Mouse (Mus musculus): ENCODE measurements around the gene Ptpn7. TPM values are rescaled to one million over a fixed set of nuclear protein-coding genes. Genes with fewer than 3 reads are reported as not detected.

Gene Ptpn7
- polyA plus RNA-seq (2014; fragmentation: Nextera tagmentation; extraction: Ambion mirVana): 0.27 and 0.62 TPM in 2 replicates

DNA sequence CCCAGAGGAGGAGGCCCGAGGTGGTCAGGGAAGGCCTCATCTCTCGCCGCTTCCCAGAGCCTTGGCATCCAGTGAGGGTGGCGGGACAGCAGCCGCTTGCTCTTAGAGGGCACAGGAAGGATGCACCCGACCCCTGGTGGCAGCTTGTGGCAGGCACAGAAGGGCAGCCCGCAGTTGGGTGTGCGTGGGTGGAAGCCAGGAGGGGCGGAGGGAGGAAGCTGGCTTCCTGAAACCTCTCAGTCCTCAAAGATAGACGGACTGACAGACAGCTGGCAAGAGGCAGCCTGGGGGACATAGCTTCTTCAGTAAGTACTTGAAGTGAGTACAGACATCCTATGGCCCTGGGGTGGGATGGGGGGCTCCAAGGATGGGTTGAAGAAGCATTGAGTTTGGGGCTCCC lies at the start of gene Ptpn7:
Ptpn7 (plus strand) TSS at position 228 of the 400 bp plus-strand sequence.
- H3K9ac ChIP-seq (replicated peaks; ENCODE audit: low read length): no peak within 1 kb of the TSS
- H3K4me2 ChIP-seq (ENCODE audit: low read length): no peak within 1 kb of the TSS
- no peaks in the 10 kb centered on the region for H3K4me1 ChIP-seq (ENCODE audit: control insufficient read depth, insufficient read depth, low read length)
- H3K27ac ChIP-seq (replicated peaks; ENCODE audit: low read depth, low read length): no peak within 1 kb of the TSS
- peak; percentile 50 for DNase-seq
- H3K9me3 ChIP-seq (ENCODE audit: control insufficient read depth, low read length): no peaks in the 10 kb centered on the region
- ATAC-seq (ENCODE audit: low FRiP score, low TSS enrichment): no peak
- H3K27me3 ChIP-seq (ENCODE audit: control insufficient read depth, insufficient read depth, low read length): no peaks in the 10 kb centered on the region
- H3K4me3 ChIP-seq (replicated peaks; ENCODE audit: low read depth, low read length): no peak within 1 kb of the TSS
- WGBS: 44% methylated on average over 10 of the region's 10 CpGs
- no peaks in the 10 kb centered on the region for H3K36me3 ChIP-seq (ENCODE audit: control insufficient read depth, insufficient read depth, low read length)

DNA sequence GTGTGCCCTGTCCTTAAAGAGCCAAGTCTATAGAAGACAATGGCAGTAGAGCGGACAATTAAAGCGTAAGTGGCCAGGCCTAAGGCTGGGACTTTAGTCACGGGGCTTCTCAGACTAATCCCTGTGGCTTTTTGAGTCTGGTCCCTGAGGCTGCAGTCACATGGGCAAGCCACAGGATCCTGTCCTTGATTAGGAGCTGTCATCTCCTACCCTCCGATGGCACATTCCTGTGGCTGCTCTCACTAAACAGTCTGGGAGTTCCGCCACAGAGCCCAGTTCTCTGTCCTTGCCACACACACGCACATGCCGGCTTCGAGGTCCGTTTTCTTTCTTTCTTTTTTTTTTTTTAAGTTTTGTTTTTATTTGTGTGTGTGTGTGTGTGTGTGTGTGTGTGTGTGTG lies 49.0 kb upstream of the Ptpn7 start:
- no peak overlapping the region for H3K27ac ChIP-seq (replicated peaks; ENCODE audit: low read depth, low read length)

DNA sequence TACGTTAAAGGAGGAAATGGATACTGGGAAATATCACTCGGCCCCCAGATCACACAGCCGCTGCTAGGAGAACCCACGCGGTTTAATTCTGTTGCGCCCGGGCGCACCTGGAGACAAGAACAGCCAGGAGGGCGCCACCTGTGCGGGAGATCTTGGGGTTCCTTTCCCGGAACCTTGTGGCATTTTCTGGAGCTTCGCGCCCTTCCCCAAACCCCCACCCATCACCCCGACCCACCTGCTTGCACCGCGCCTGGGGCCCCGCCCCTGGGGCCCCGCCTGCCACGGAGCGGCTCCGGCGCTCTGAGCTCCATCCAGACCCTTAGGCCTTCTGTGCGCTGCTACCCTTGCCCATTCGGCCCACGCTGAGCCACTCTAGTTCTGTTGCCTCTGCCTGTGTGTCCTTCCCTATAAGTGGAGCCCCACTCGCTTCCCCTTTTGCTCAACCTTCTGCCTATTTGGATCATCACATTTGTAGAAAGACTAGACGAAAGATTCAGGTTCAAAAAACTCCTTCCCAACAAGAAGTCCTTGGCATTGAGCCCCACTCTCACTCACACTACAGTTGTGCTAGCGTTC lies 47.1 kb upstream of the Ptpn7 start:
- H3K27me3 ChIP-seq (ENCODE audit: control insufficient read depth, insufficient read depth, low read length): peaks cover 16% of the 10 kb centered on the region; the same call in 1 of the 2 replicates
- 15% methylated on average over 28 of the region's 28 CpGs for WGBS
- DNase-seq (no peak), ATAC-seq (ENCODE audit: low FRiP score, low TSS enrichment) (no peak)
- no peak overlapping the region for H3K27ac ChIP-seq (replicated peaks; ENCODE audit: low read depth, low read length)
- no peaks in the 10 kb centered on the region for H3K36me3 ChIP-seq (ENCODE audit: control insufficient read depth, insufficient read depth, low read length)
- H3K4me2 ChIP-seq (ENCODE audit: low read length): no peak overlapping the region; the same call in 1 of the 2 replicates
- H3K9ac ChIP-seq (replicated peaks; ENCODE audit: low read length): no peak overlapping the region
- H3K4me3 ChIP-seq (replicated peaks; ENCODE audit: low read depth, low read length): no peak overlapping the region
- no peaks in the 10 kb centered on the region for H3K4me1 ChIP-seq (ENCODE audit: control insufficient read depth, insufficient read depth, low read length)
- no peaks in the 10 kb centered on the region for H3K9me3 ChIP-seq (ENCODE audit: control insufficient read depth, low read length)

More for the DNA sequence above, 49.0 kb upstream of the Ptpn7 start:
- Histone ChIP-seq H3K36me3 (ENCODE audit: control insufficient read depth, insufficient read depth, low read length) (no peaks in the 10 kb centered on the region), H3K4me2 (ENCODE audit: low read length) (no peak overlapping the region), H3K9ac (replicated peaks; ENCODE audit: low read length) (no peak overlapping the region), H3K4me1 (ENCODE audit: control insufficient read depth, insufficient read depth, low read length) (no peaks in the 10 kb centered on the region), H3K9me3 (ENCODE audit: control insufficient read depth, low read length) (no peaks in the 10 kb centered on the region), H3K4me3 (replicated peaks; ENCODE audit: low read depth, low read length) (no peak overlapping the region), H3K27me3 (ENCODE audit: control insufficient read depth, insufficient read depth, low read length) (peaks cover 16% of the 10 kb centered on the region; the same call in 1 of the 2 replicates)
- 38% methylated on average over 9 of the region's 9 CpGs for WGBS
- DNase-seq (peak; percentile 44), ATAC-seq (ENCODE audit: low FRiP score, low TSS enrichment) (no peak)

DNA sequence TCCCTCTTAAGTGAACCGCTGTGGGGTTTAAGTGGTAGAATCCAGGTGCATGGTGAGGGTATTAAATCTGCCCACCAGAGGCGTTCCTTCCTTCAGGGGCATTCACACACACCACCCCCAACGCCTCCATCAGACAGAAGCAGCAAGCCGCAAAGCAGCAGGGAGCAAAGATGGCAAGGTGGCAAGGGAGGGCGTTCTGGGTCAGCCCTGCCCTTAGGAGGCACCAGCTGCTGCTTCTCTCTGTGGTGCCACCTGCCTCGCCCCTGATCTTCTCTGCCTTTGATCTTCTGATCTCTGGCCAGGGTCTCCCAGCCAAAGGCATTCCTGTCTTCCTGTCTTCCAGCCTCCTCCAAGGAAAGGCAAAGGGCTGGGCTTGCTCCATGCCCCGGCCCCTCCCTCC lies 46.5 kb upstream of the Ptpn7 start:
- WGBS: 45% methylated on average over 7 of the region's 7 CpGs
- H3K27ac ChIP-seq (replicated peaks; ENCODE audit: low read depth, low read length): no peak overlapping the region
- H3K9me3 ChIP-seq (ENCODE audit: control insufficient read depth, low read length): no peaks in the 10 kb centered on the region
- no peak overlapping the region for H3K4me3 ChIP-seq (replicated peaks; ENCODE audit: low read depth, low read length)
- ATAC-seq (ENCODE audit: low FRiP score, low TSS enrichment): no peak
- no peaks in the 10 kb centered on the region for H3K36me3 ChIP-seq (ENCODE audit: control insufficient read depth, insufficient read depth, low read length)
- no peak overlapping the region for H3K9ac ChIP-seq (replicated peaks; ENCODE audit: low read length)
- DNase-seq: no peak
- H3K4me2 ChIP-seq (ENCODE audit: low read length): no peak overlapping the region
- peaks cover 16% of the 10 kb centered on the region; the same call in 1 of the 2 replicates for H3K27me3 ChIP-seq (ENCODE audit: control insufficient read depth, insufficient read depth, low read length)
- no peaks in the 10 kb centered on the region for H3K4me1 ChIP-seq (ENCODE audit: control insufficient read depth, insufficient read depth, low read length)

DNA sequence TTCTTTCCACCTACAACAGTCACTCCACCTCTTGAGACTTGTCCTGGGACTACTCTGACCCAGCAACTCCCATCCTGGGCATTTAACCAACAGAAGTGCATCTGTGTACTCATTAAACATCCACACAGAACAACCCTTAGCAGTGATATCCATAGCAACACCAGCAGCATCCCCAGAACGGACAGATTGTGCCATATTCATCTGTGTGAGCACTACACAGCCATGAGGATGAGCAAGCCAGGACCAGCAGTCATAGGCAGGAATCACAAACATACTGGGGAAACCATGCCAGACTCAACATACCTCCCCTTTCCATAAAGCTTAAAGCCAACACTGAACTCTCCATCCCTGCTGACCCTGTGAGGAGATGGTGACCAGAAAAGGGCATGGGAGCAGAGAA lies 45.1 kb upstream of the Ptpn7 start:
- Histone ChIP-seq H3K27ac (replicated peaks; ENCODE audit: low read depth, low read length) (no peak overlapping the region), H3K4me2 (ENCODE audit: low read length) (no peak overlapping the region), H3K9me3 (ENCODE audit: control insufficient read depth, low read length) (no peaks in the 10 kb centered on the region), H3K4me1 (ENCODE audit: control insufficient read depth, insufficient read depth, low read length) (no peaks in the 10 kb centered on the region), H3K9ac (replicated peaks; ENCODE audit: low read length) (no peak overlapping the region), H3K27me3 (ENCODE audit: control insufficient read depth, insufficient read depth, low read length) (peaks cover 16% of the 10 kb centered on the region; the same call in 1 of the 2 replicates), H3K4me3 (replicated peaks; ENCODE audit: low read depth, low read length) (no peak overlapping the region), H3K36me3 (ENCODE audit: control insufficient read depth, insufficient read depth, low read length) (no peaks in the 10 kb centered on the region)
- no peak for ATAC-seq (ENCODE audit: low FRiP score, low TSS enrichment)
- WGBS: 68% methylated on average over 1 of the region's 1 CpGs
- DNase-seq: no peak

DNA sequence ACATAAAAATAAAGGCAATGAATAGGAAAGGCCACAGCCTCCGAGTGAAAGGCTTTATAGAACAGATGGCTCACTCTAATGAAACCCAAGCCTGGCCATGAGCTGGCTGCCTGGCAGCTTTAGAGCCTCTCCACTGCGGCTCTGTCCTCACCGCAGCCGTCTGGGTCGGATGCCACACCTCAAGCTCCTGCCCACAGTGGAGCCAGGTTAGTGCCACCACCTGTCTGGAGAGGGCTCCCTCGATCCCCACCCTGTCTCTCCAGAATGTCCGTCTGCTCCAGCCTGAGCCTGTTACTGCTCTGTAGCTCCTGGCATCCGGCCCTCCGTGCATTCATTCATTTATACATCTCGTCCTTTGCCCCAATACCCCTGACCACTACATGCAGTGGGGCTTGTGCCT lies 42.9 kb upstream of the Ptpn7 start:
- Histone ChIP-seq H3K4me3 (replicated peaks; ENCODE audit: low read depth, low read length) (no peak overlapping the region), H3K9ac (replicated peaks; ENCODE audit: low read length) (no peak overlapping the region), H3K36me3 (ENCODE audit: control insufficient read depth, insufficient read depth, low read length) (no peaks in the 10 kb centered on the region), H3K27ac (replicated peaks; ENCODE audit: low read depth, low read length) (no peak overlapping the region), H3K4me1 (ENCODE audit: control insufficient read depth, insufficient read depth, low read length) (no peaks in the 10 kb centered on the region), H3K4me2 (ENCODE audit: low read length) (no peak overlapping the region), H3K9me3 (ENCODE audit: control insufficient read depth, low read length) (no peaks in the 10 kb centered on the region), H3K27me3 (ENCODE audit: control insufficient read depth, insufficient read depth, low read length) (peaks cover 15% of the 10 kb centered on the region; the same call in 1 of the 2 replicates)
- 76% methylated on average over 10 of the region's 10 CpGs for WGBS
- ATAC-seq (ENCODE audit: low FRiP score, low TSS enrichment): no peak
- no peak for DNase-seq

DNA sequence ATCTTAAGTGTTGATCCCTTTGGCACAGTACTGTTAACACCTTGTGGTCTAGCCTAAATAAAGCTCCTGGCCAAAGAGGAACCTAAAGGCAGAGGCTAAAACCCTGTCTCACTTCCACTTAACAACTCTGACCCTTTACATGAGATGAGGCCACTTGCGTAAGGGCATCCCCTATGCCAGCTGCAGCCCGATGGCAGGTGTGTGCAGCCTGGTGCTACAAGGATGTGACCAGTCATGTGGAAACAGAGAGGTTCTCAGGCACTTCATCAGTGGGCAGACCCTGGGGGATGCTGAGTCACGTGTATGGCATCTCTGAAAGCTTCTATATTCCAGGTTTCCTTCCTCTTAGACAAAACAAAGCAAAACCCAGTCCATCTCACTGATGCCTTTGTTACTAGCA lies 41.6 kb upstream of the Ptpn7 start:
- H3K27ac ChIP-seq (replicated peaks; ENCODE audit: low read depth, low read length): no peak overlapping the region
- no peak for DNase-seq
- H3K36me3 ChIP-seq (ENCODE audit: control insufficient read depth, insufficient read depth, low read length): no peaks in the 10 kb centered on the region
- H3K4me2 ChIP-seq (ENCODE audit: low read length): no peak overlapping the region
- no peak overlapping the region for H3K4me3 ChIP-seq (replicated peaks; ENCODE audit: low read depth, low read length)
- peaks cover 4% of the 10 kb centered on the region; the same call in 1 of the 2 replicates for H3K27me3 ChIP-seq (ENCODE audit: control insufficient read depth, insufficient read depth, low read length)
- no peak for ATAC-seq (ENCODE audit: low FRiP score, low TSS enrichment)
- H3K4me1 ChIP-seq (ENCODE audit: control insufficient read depth, insufficient read depth, low read length): no peaks in the 10 kb centered on the region
- H3K9ac ChIP-seq (replicated peaks; ENCODE audit: low read length): no peak overlapping the region
- no peaks in the 10 kb centered on the region for H3K9me3 ChIP-seq (ENCODE audit: control insufficient read depth, low read length)
- 77% methylated on average over 3 of the region's 3 CpGs for WGBS

DNA sequence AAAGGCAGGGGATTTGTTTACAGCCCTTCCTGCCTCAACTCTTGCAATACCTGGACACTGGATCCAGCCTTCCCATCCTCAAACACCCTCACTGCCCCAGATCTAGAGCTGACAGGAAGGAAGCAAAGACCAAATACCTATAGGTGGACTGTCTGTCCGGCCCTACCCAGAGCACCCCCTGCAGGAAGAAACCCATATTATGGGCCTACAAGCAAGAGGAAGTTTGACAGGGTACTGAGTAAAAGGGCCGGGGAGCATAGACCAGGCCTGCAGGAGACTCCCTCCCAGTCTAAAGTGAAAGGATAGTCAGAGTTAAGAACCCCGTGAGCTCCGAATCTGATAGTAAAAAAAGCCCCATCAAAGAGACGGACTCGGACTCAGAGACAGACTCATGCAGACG lies 37.8 kb upstream of the Ptpn7 start:
- H3K4me2 ChIP-seq (ENCODE audit: low read length): no peak overlapping the region
- H3K4me1 ChIP-seq (ENCODE audit: control insufficient read depth, insufficient read depth, low read length): no peaks in the 10 kb centered on the region
- no peaks in the 10 kb centered on the region for H3K27me3 ChIP-seq (ENCODE audit: control insufficient read depth, insufficient read depth, low read length)
- H3K9ac ChIP-seq (replicated peaks; ENCODE audit: low read length): no peak overlapping the region
- 71% methylated on average over 7 of the region's 7 CpGs for WGBS
- no peak overlapping the region for H3K4me3 ChIP-seq (replicated peaks; ENCODE audit: low read depth, low read length)
- no peak overlapping the region for H3K27ac ChIP-seq (replicated peaks; ENCODE audit: low read depth, low read length)
- ATAC-seq (ENCODE audit: low FRiP score, low TSS enrichment): no peak
- DNase-seq: no peak
- H3K36me3 ChIP-seq (ENCODE audit: control insufficient read depth, insufficient read depth, low read length): no peaks in the 10 kb centered on the region
- H3K9me3 ChIP-seq (ENCODE audit: control insufficient read depth, low read length): no peaks in the 10 kb centered on the region

DNA sequence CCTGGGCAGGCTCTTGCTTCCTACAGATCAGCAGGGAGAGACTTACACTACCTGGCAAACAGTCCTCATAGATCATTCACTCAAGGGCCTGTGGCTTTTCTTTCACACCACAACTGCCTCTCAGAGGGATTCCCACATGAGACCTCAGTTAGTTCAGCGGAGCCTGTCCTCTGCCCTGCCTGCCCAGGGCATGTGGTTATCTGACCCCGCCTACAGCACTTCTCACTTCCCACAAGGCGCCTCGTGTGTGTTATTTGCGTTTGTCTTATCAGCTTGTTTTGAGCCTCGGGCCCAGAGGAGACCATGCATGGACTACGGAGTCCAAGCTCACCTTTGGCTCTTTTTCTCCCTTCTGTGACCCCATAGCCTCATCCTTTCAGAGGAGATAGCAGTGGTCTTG lies 37.3 kb upstream of the Ptpn7 start:
- no peak for ATAC-seq (ENCODE audit: low FRiP score, low TSS enrichment)
- no peaks in the 10 kb centered on the region for H3K9me3 ChIP-seq (ENCODE audit: control insufficient read depth, low read length)
- WGBS: 66% methylated on average over 7 of the region's 7 CpGs

More for the DNA sequence above, 37.3 kb upstream of the Ptpn7 start:
- DNase-seq: no peak
- H3K4me2 ChIP-seq (ENCODE audit: low read length): no peak overlapping the region
- no peak overlapping the region for H3K4me3 ChIP-seq (replicated peaks; ENCODE audit: low read depth, low read length)
- H3K4me1 ChIP-seq (ENCODE audit: control insufficient read depth, insufficient read depth, low read length): no peaks in the 10 kb centered on the region
- H3K36me3 ChIP-seq (ENCODE audit: control insufficient read depth, insufficient read depth, low read length): no peaks in the 10 kb centered on the region
- no peaks in the 10 kb centered on the region for H3K27me3 ChIP-seq (ENCODE audit: control insufficient read depth, insufficient read depth, low read length)
- no peak overlapping the region for H3K27ac ChIP-seq (replicated peaks; ENCODE audit: low read depth, low read length)
- H3K9ac ChIP-seq (replicated peaks; ENCODE audit: low read length): no peak overlapping the region
